Mouse (Mus musculus) gastrocnemius, postnatal 25 days (tissue): Measurements from ENCODE around the gene 6430531B16Rik. TPM values are rescaled to one million over a fixed set of nuclear protein-coding genes. Genes with fewer than 3 reads are reported as not detected.

Experiments used
- DNase-seq: peaks from one replicate; pipeline ENCODE4 v3.0.0; 2022
- microRNA-seq, 2 experiments: library from miRNA; unstranded; fragments of <30 nt; microRNA quantifications; one replicate each; pipeline ENCODE4 v1.2.0; 2021; ENCODE audit warnings: borderline replicate concordance in 2 of 2
- total RNA-seq, 2 experiments: library from RNA; stranded (reverse); gene quantifications; 1 replicate in 1 of 2; 2 replicates in 1 of 2; pipeline ENCODE4 v1.2.3; 2021

The 6430531B16Rik gene
- total RNA-seq, 2 experiments from 2014 or later = not detected

DNA sequence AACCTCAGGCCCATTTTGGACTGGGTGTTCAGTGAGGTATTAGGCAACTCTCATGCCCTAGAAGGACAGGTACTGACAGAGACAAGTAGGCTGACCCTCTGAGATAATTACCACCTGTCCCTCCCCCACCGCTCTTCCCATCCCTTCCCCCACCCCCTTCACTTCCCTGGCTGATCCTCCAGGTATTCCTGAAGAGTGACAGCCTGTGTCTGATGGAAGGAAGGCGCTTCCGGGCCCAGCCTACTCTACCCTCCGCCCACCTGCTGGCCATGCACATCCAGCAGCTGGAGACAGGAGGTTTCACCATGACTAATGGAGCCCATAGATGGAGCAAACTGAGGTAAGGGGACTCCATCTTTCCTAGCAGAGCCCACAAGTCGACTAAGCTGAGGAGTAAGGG is 40.7 kb downstream of the 6430531B16Rik start:
- DNase-seq = no peak

DNA sequence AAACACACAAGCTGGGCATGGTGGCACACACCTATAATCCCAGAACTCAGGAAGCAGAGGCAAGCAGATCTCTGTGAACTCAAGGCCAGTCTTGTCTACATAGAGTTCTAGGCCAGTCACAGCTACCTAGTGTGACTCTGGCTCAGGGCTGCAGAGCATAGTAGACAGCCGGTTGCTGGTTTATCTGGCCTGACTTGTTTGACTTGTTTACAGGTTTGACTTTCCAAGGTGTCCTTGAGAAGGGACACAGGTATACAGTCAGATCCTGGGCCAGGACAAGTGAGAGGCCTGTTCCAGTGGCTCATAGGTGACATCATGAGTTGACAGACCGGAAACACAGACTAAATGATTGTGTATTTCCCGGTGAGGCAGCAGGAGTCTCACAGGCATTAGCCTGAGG is 41.4 kb downstream of the 6430531B16Rik start:
- no peak for DNase-seq

DNA sequence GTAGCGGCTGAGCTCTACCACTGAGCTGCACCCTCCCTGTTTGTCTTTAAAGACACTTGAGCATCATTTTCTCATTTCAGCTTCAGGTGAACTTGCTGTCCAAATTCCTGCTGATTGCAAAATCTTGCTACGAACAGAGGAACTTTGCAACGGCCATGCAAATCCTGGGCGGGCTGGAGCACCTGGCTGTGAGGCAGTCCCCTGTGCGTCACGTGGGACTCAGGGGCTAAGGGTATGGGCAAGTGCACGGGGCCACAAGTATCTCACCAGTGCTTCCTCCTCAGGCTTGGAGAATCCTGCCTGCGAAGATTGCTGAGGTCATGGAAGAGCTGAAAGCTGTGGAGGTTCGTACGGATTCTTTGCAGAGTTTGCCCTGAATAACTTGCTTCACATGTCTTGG is 41.9 kb downstream of the 6430531B16Rik start:
- no peak for DNase-seq

DNA sequence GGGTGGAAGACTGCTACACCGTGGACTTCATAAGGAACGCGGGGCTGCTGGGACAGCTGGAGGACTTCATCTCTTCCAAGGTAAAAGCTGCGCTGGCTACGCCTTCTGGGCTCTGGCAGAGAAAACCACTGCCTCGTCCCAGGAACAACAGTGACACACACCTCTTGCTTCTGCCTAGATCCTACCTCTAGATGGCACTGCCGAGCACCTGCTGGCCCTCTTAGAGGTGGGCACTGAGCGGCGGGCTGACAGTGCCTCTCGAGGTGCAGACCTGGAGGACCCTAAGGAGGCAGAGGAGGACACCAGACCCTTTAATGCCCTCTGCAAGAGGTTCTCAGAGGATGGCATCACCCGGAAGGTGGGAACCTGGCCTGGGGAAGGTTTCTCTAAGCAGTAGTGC is 47.8 kb downstream of the 6430531B16Rik start:
- no peak for DNase-seq

Small RNA genes lying within 50 kb of the gene (microRNA-seq; reads per million reads assigned to microRNA genes)
- gene Mir202 = 0 reads per million in 2 experiments
- 0.26 to 0.74 reads per million in 2 experiments for gene Mir7062
- gene mmu-mir-7686 = 0 reads per million in 2 experiments

Other genes with a start within 250 kb of the 6430531B16Rik start
- gene Adgra1, start 144.6 kb downstream of the 6430531B16Rik start, total RNA-seq = under 1 TPM in 1 of 2 experiments, not detected in 1; 0.10 TPM
- gene Kndc1, start 84.1 kb downstream of the 6430531B16Rik start, total RNA-seq = not detected
- gene Utf1, start 35.0 kb downstream of the 6430531B16Rik start, total RNA-seq = not detected
- gene Adam8, start 13.8 kb upstream of the 6430531B16Rik start, total RNA-seq = under 1 TPM; 0.29 to 0.36 TPM
- gene Zfp511, start 57.6 kb upstream of the 6430531B16Rik start, total RNA-seq = 1 to 10 TPM; 7.1 to 8.5 TPM
- gene Tubgcp2, start 57.9 kb upstream of the 6430531B16Rik start, total RNA-seq = 10 to 100 TPM; 16.4 TPM
- gene Msx3, start 70.3 kb upstream of the 6430531B16Rik start, total RNA-seq = not detected
- not detected for gene Caly, start 103.8 kb upstream of the 6430531B16Rik start, total RNA-seq
- not detected for gene Prap1, start 114.6 kb upstream of the 6430531B16Rik start, total RNA-seq
- gene Fuom, start 123.7 kb upstream of the 6430531B16Rik start, total RNA-seq = 10 to 100 TPM; 41.6 to 47.5 TPM
- gene Paox, start 137.0 kb upstream of the 6430531B16Rik start, total RNA-seq = 1 to 10 TPM; 4.2 to 4.8 TPM
- 100 to 1,000 TPM; 120 to 132 TPM for gene Echs1, start 137.7 kb upstream of the 6430531B16Rik start, total RNA-seq
- gene Mtg1, start 158.8 kb upstream of the 6430531B16Rik start, total RNA-seq = 10 to 100 TPM; 21.7 to 24.6 TPM
- gene Sprn, start 176.1 kb upstream of the 6430531B16Rik start, total RNA-seq = under 1 TPM; 0.20 to 0.21 TPM
- not detected for gene Olfr522, start 186.0 kb upstream of the 6430531B16Rik start, total RNA-seq
- gene Olfr523, start 194.5 kb upstream of the 6430531B16Rik start, total RNA-seq = not detected
- not detected for gene Olfr524, start 227.2 kb upstream of the 6430531B16Rik start, total RNA-seq
- not detected for gene Cd163l1, start 239.5 kb upstream of the 6430531B16Rik start, total RNA-seq